In genomic region chr15:103183651-103184610, GRCm38 (mm10) we compare ENCODE assay signal across 8 mouse cellular contexts. TPM values are rescaled to one million over a fixed set of nuclear protein-coding genes. Genes with fewer than 3 reads are reported as not detected.
DNase-seq lines count a peak whose midpoint lies in the region; ATAC-seq and TF ChIP-seq lines count a peak whose summit lies in the region.

No protein-coding gene starts in this region.

- ATAC-seq in hindbrain, postnatal 0 days = 0 out of 2 replicates have a peak, but pooled peaks have one; percentile 18
- ATAC-seq in midbrain, embryonic 16.5 days = peak; percentile 22; the same call in 1 of the 2 replicates

- no peaks in the 10 kb centered on the region for H3K36me3 ChIP-seq in hindbrain, postnatal 0 days (ENCODE audit: insufficient read depth, low read length)
- no peaks in the 10 kb centered on the region for H3K36me3 ChIP-seq in midbrain, embryonic 16.5 days (ENCODE audit: control insufficient read depth, insufficient read depth, low read length)

- TF ChIP-seq CTCF in hindbrain, postnatal 0 days (IDR thresholded peaks at IDR 0.05; ENCODE audit: low read depth) = peak; percentile 44

- H3K27me3 ChIP-seq in hindbrain, postnatal 0 days (ENCODE audit: insufficient read depth, low read length) = peaks cover 12% of the 10 kb centered on the region
- H3K27me3 ChIP-seq in midbrain, embryonic 16.5 days (ENCODE audit: control insufficient read depth, insufficient read depth, low read depth, low read length) = peaks cover 30% of the 10 kb centered on the region

- peak; percentile 44 to 51 for DNase-seq in cerebellum, postnatal 14 days
- no peak for DNase-seq in cerebellum, postnatal 36 days
- peak; percentile 54 for DNase-seq in right cerebral cortex, postnatal 4 days
- no peak for DNase-seq in right cerebral cortex, adult 18-20 months
- DNase-seq in hindbrain, postnatal 0 days (ENCODE audit: low spot score) = peak; percentile 61
- DNase-seq in urinary bladder, adult 2 months (ENCODE audit: low spot score) = no peak
- no peak for DNase-seq in T-cell, adult 2 months (ENCODE audit: low spot score)

- 11% methylated on average over 25 of the region's 25 CpGs for WGBS in hindbrain, postnatal 0 days
- 11% methylated on average over 25 of the region's 25 CpGs for WGBS in midbrain, embryonic 16.5 days

- no peaks in the 10 kb centered on the region for H3K9me3 ChIP-seq in hindbrain, postnatal 0 days (ENCODE audit: low read length)
- H3K9me3 ChIP-seq in midbrain, embryonic 16.5 days (replicated peaks; ENCODE audit: control insufficient read depth, low read length, poor library complexity, severe bottlenecking) = no peaks in the 10 kb centered on the region

- H3K4me3 ChIP-seq in hindbrain, postnatal 0 days (ENCODE audit: low read length) = peak overlapping the region; percentile 21
- peak overlapping the region; percentile 27 for H3K4me3 ChIP-seq in midbrain, embryonic 16.5 days (ENCODE audit: low read depth, low read length)

- peaks cover 5% of the 10 kb centered on the region for H3K4me1 ChIP-seq in hindbrain, postnatal 0 days (ENCODE audit: insufficient read depth, low read length)
- H3K4me1 ChIP-seq in midbrain, embryonic 16.5 days (ENCODE audit: control insufficient read depth, insufficient read depth, low read length) = peaks cover 9% of the 10 kb centered on the region

- H3K4me2 ChIP-seq in hindbrain, postnatal 0 days (ENCODE audit: low read depth, low read length) = peak overlapping the region; percentile 51
- H3K4me2 ChIP-seq in midbrain, embryonic 16.5 days (ENCODE audit: low read length) = peak overlapping the region; percentile 55

- peak overlapping the region; percentile 25; the same call in 1 of the 2 replicates for H3K9ac ChIP-seq in hindbrain, postnatal 0 days (replicated peaks; ENCODE audit: low read length)
- peak overlapping the region; percentile 54 for H3K9ac ChIP-seq in midbrain, embryonic 16.5 days (ENCODE audit: low read depth, low read length)

- H3K27ac ChIP-seq in hindbrain, postnatal 0 days = no peak overlapping the region
- no peak overlapping the region for H3K27ac ChIP-seq in midbrain, embryonic 16.5 days (ENCODE audit: low read length)

RNA-seq across cellular contexts. Expression of gene Smug1, which starts 17.0 kb away (rescaled TPM):
- 22.7 and 40.1 TPM in 2 replicates for total RNA-seq in hindbrain, postnatal 0 days (2014; rRNA removed)
- polyA plus RNA-seq in hindbrain, postnatal 0 days (2015; fragmentation: Nextera tagmentation; extraction: Ambion mirVana) = 11.9 and 13.2 TPM in 2 replicates
- 24.3 and 25.5 TPM in 2 replicates for polyA plus RNA-seq in midbrain, embryonic 16.5 days (2015; fragmentation: Nextera tagmentation; extraction: Ambion mirVana)
- 15.1 and 18.5 TPM in 2 replicates for polyA plus RNA-seq in urinary bladder, adult 2 months (2012; rRNA removed)

RNA-seq across cellular contexts. Expression of gene Cbx5, which starts 55.7 kb away (rescaled TPM):
- total RNA-seq in hindbrain, postnatal 0 days (2014; rRNA removed) = 125 and 134 TPM in 2 replicates
- polyA plus RNA-seq in hindbrain, postnatal 0 days (2015; fragmentation: Nextera tagmentation; extraction: Ambion mirVana) = 95.3 and 98.1 TPM in 2 replicates
- 139 and 151 TPM in 2 replicates for polyA plus RNA-seq in midbrain, embryonic 16.5 days (2015; fragmentation: Nextera tagmentation; extraction: Ambion mirVana)
- polyA plus RNA-seq in urinary bladder, adult 2 months (2012; rRNA removed) = 23.9 and 24.4 TPM in 2 replicates

RNA-seq across cellular contexts. Expression of gene Hnrnpa1, which starts 56.3 kb away (rescaled TPM):
- total RNA-seq in hindbrain, postnatal 0 days (2014; rRNA removed) = 117 and 148 TPM in 2 replicates
- 596 and 630 TPM in 2 replicates for polyA plus RNA-seq in hindbrain, postnatal 0 days (2015; fragmentation: Nextera tagmentation; extraction: Ambion mirVana)
- 630 and 680 TPM in 2 replicates for polyA plus RNA-seq in midbrain, embryonic 16.5 days (2015; fragmentation: Nextera tagmentation; extraction: Ambion mirVana)
- polyA plus RNA-seq in urinary bladder, adult 2 months (2012; rRNA removed) = 323 and 341 TPM in 2 replicates

Comparison
In these comparisons a context has a peak if more than half of its experiments do, and no peak if none do; other contexts are left out.
1. DNase-seq: peak in cerebellum, postnatal 14 days (2 of 2), right cerebral cortex, postnatal 4 days (single experiment) and hindbrain, postnatal 0 days (single experiment); none in cerebellum, postnatal 36 days (0 of 2), right cerebral cortex, adult 18-20 months (single experiment), urinary bladder, adult 2 months (single experiment) and T-cell, adult 2 months (single experiment).